Mouse (Mus musculus): ENCODE measurements at regions not wholly inside any gene's neighbourhood (a gene's known extent, or its start where the extent isn't known, plus 50 kb on each side); places are given as distances from the start of the nearest gene placed in this dataset.

- no peak for DNase-seq (ENCODE audit: low spot score)
These were observed 113.2 kb upstream of the Thy1 start for GRCm38 (mm10) chr9:43930037-43930404.

- DNase-seq (ENCODE audit: low spot score), result no peak
These were observed 112.7 kb upstream of the Thy1 start for GRCm38 (mm10) chr9:43930476-43930875.

DNA sequence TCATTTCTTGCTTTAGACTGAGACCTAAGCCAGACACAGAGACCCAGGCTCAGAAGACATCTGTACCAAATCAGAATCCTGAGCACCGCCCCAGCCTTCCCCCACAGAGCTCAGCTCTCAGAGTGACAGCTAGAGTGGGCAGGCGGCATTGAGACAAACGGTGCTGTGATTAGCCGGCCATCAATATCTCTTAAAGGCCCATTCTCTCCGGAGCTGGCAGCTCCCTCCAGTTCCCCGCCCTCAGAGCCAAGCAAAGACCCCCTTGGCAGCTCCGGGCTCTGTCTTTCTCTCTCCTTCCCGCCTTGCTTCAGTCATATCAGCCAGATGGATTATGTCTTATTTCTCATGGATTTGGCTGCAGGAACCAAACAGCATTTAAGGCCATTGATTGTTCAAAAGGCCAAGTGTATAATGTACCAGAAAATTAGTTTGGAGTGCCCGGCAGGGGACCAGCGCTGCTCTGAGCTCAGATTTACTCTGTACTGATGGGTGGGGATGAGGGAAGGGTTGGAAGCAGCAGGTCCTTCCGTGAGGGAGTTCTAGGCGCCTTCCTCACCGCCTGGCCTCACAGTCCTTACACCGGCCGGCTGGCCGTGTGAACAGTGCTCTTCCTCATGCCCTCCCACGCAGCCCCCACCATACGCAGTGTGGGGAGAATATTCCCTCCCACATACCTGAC lies 109.0 kb upstream of the Thy1 start:
- DNase-seq (ENCODE audit: low spot score), result no peak

DNA sequence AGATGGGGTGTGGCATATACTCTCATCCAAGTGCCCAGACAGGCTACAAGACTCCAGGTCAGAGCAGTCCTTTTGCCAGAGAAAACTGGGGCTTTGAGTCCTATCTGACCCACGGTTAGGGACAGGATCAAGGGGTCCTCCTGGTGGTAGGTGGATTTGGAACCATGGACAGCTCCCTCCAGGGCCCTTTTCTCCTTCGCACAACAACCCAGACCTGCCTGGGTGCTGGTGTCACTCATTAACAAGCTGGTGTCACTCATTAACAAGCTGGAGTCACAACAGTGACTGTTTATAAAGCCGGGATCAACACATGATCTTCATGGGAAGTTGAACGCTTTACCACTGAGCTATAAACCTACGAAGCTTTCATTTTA lies 108.5 kb upstream of the Thy1 start:
- no peak for DNase-seq (ENCODE audit: low spot score)

- no peak for DNase-seq (ENCODE audit: low spot score)
These were observed 103.8 kb upstream of the Thy1 start for GRCm38 (mm10) chr9:43939336-43939735.

- DNase-seq (ENCODE audit: low spot score), result no peak
These were observed 101.0 kb upstream of the Thy1 start for GRCm38 (mm10) chr9:43942147-43942546.

DNA sequence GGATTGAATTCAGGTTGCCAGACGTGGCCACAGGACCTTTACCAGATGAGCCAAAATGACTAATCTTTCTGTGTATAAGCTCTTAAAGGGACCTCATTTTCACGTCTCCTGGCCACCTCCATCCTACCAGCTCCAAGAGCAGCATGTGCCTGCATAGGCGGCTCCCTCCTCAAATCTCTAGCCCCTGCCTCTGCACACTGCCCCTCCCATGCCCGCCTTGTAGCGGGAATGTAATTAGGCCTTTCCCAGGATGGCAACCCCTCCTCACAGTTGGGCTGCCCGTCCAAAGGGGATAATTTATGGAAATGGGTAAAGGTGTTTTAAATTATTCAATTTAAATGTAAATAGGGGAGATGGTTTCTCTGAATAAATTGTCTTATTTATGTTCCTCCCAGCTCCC lies 99.7 kb upstream of the Thy1 start:
- no peak for DNase-seq (ENCODE audit: low spot score)

GRCm38 (mm10) chr9:43944816-43945741 lies 98.1 kb upstream of the Thy1 start:
- peak; percentile 54 for DNase-seq (ENCODE audit: low spot score)

- DNase-seq (ENCODE audit: low spot score), result no peak
These were observed 97.1 kb upstream of the Thy1 start for GRCm38 (mm10) chr9:43945997-43946649.

GRCm38 (mm10) chr9:43947089-43947488 lies 96.1 kb upstream of the Thy1 start:
- DNase-seq (ENCODE audit: low spot score), result no peak

DNA sequence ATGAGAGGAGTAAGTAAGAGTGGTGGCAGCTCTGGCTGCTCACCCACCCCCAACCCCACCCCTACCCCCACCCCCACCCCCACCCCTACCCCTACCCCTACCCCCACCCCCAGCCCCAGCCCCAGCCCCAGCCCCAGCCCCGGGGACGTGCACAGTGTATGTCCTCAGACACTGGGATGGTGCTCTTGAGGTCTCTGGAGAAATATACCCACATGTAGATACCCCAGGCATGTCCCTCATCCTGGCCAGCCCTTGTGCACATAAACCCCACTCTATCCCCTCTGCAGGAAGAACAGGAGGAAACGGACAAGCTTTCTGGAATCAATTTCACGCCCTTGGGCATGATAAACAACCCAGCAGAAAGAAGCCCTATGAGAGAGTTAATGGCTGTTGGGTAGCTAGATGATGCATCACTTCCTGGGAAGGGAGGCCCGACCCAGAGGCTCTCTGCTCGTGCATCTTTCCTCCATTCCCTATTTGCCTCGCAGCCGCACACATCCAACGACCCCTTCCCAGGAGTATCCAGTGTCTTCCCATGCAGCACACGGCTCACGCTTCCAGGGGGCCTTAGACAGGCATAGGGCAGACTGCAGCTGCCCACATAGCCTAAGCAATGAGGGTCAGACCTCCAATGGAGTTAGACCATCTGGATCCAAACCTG lies 95.6 kb upstream of the Thy1 start:
- DNase-seq (ENCODE audit: low spot score), result no peak

- no peak for DNase-seq (ENCODE audit: low spot score)
These were observed 90.1 kb upstream of the Thy1 start for GRCm38 (mm10) chr9:43953128-43953527.

DNA sequence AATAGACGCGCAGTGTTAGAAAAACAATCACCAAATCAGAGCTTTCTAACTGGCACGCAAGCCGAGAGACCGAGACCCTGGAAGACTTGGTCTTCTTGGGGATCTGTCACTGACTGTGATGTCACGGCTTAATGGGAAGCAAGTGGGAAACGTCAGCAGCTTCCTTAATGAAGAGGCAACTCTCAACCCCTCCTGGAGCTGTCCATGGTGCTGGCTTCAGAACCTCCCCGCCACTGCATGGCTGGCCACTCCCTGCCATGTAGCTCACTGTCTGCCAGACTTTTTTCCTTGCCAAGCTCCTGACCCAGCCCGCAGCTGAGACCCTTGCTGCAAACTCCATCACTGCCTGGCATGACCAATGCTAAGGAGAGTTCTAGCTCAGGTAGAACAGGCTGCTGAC lies 83.6 kb upstream of the Thy1 start:
- no peak for DNase-seq (ENCODE audit: low spot score)

DNA sequence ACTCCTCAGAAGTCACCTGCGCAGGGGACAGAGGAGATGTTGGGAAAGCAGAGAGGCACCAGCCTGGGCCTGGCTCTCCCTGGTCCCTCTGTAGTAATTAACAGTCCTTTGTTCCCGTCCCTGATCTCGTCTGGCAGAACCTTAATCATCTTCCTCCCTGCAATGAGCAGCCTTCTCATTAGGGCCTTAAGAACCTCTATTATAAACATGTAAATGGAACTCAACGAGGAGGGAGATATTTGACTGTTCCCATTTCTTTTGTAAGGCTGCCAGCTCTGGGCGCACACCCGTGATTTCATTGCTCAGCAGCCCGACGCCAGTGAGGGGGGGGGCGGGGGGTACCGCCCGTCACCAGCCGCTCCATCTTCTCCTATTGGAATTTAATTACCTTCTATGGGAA lies 81.8 kb upstream of the Thy1 start:
- no peak for DNase-seq (ENCODE audit: low spot score)

DNA sequence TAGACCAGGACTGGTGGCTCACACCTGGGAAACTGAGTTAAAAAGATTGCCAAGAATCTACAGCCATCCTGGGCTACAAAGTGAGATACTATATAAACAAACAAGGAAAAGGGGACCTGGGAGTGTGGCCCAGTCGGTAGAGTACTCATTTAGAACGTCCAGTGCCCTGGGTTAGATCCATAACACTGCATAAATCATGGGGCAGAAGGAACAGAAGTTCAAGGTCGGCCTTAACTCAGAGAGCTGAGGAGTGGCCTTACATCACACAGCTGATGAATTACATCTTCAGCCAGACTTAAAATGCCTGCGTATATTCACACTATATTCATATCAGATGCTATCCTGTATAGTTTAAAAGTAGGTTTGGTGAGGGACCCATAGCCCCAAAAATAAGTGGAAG lies 78.0 kb upstream of the Thy1 start:
- no peak for DNase-seq (ENCODE audit: low spot score)

DNA sequence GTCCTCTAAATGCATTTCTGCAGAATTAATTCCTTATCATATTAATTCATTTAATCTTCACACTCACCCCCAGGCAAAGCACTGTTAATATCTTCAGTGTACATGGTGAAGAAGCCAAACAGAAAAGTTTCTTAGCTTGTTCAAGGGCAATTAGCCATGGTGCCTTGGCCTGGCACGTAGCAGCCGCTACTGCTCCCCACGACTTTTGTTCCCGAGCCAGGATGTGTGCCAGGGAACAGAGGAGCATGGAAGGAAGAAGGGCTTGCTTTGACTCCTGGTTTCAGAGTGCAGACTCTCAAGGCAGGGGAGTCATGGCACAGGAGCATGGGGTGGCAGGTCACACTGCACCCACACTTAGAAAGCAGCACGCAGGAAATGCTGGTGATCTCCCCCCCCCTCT lies 77.4 kb upstream of the Thy1 start:
- no peak for DNase-seq (ENCODE audit: low spot score)

GRCm38 (mm10) chr9:43970043-43970795 lies 73.0 kb upstream of the Thy1 start:
- no peak for DNase-seq (ENCODE audit: low spot score)

DNA sequence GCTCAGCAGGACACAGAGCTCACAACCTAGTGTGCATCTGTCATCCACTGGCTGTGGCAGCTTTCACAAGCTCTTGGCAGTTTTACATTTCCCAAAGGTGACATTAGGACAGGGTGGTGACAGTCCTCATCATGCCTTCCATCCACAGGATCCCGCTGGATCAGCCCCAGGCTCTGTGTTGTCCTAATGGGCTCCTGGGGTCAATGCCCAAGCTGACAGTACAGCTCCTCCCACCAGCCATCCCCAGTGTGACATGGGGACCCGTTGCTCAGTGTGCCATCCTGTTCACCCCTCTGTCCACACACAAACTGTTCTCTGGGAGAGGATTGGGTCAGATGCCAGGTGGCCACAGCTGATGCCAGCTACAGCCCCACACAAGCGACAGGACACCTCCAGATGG lies 72.3 kb upstream of the Thy1 start:
- DNase-seq (ENCODE audit: low spot score), result no peak

GRCm38 (mm10) chr9:43972290-43972689 lies 70.9 kb upstream of the Thy1 start:
- peak; percentile 78 for DNase-seq (ENCODE audit: low spot score)

DNA sequence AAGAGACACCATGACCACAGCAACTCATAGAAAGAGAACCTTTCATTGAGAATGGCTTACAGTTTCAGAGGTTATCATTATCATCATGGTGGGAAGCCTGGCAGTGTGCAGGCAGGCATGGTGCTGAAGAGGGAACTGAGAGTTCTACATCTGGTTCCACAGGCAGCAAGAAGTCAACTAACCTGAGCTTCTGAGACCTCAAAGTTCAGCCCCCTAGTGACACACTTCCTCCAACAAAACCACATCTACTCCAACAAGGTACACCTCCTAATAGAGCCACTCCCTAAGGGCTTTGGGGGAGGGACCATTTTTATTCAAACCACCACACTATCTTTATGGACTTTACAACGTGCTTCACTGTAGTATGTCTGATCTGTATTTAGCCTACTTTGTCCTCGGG lies 67.8 kb upstream of the Thy1 start:
- no peak for DNase-seq (ENCODE audit: low spot score)

- DNase-seq (ENCODE audit: low spot score), result no peak
These were observed 66.8 kb upstream of the Thy1 start for GRCm38 (mm10) chr9:43976366-43976765.

GRCm38 (mm10) chr9:43977773-43978172 lies 65.4 kb upstream of the Thy1 start:
- no peak for DNase-seq (ENCODE audit: low spot score)
